Mouse (Mus musculus): ENCODE data around the gene Nup43. TPM values are rescaled to one million over a fixed set of nuclear protein-coding genes. Genes with fewer than 3 reads are reported as not detected.

Nup43 gene
- polyA plus RNA-seq, 1 experiment from 2014 or later: 52.2 TPM

GRCm38 (mm10) chr10:7681343-7682025 is 14.2 kb downstream of the Nup43 start:
- Histone ChIP-seq H3K27ac (ENCODE audit: low read length) (peak overlapping the region; percentile 98), H3K4me3 (ENCODE audit: low read length) (peak overlapping the region; percentile 95), H3K36me3 (ENCODE audit: insufficient read depth, low read length) (peaks cover 28% of the 10 kb centered on the region), H3K9ac (replicated peaks; ENCODE audit: low read length) (peak overlapping the region; percentile 100), H3K4me2 (replicated peaks; ENCODE audit: low read depth, low read length) (peak overlapping the region; percentile 87), H3K9me3 (ENCODE audit: low read length) (no peaks in the 10 kb centered on the region), H3K27me3 (ENCODE audit: insufficient read depth, low read length) (no peaks in the 10 kb centered on the region), H3K4me1 (ENCODE audit: insufficient read depth, low read length) (peaks cover 31% of the 10 kb centered on the region)
- ATAC-seq (ENCODE audit: low FRiP score, low TSS enrichment): peak; percentile 94
- 0% methylated on average over 53 of the region's 64 CpGs for WGBS

GRCm38 (mm10) chr10:7682249-7682648 is 14.9 kb downstream of the Nup43 start:
- Histone ChIP-seq H3K4me1 (ENCODE audit: insufficient read depth, low read length) (peaks cover 31% of the 10 kb centered on the region), H3K9ac (replicated peaks; ENCODE audit: low read length) (peak overlapping the region; percentile 100), H3K27me3 (ENCODE audit: insufficient read depth, low read length) (no peaks in the 10 kb centered on the region), H3K4me3 (ENCODE audit: low read length) (peak overlapping the region; percentile 95), H3K27ac (ENCODE audit: low read length) (no peak overlapping the region), H3K36me3 (ENCODE audit: insufficient read depth, low read length) (peaks cover 21% of the 10 kb centered on the region), H3K9me3 (ENCODE audit: low read length) (no peaks in the 10 kb centered on the region), H3K4me2 (replicated peaks; ENCODE audit: low read depth, low read length) (peak overlapping the region; percentile 87)
- no peak for ATAC-seq (ENCODE audit: low FRiP score, low TSS enrichment)
- 46% methylated on average over 3 of the region's 3 CpGs for WGBS

GRCm38 (mm10) chr10:7686902-7687301 is 19.6 kb downstream of the Nup43 start:
- H3K9ac ChIP-seq (replicated peaks; ENCODE audit: low read length): no peak overlapping the region
- no peak overlapping the region for H3K27ac ChIP-seq (ENCODE audit: low read length)
- H3K36me3 ChIP-seq (ENCODE audit: insufficient read depth, low read length): peaks cover 8% of the 10 kb centered on the region
- ATAC-seq (ENCODE audit: low FRiP score, low TSS enrichment): no peak
- no peak overlapping the region for H3K4me2 ChIP-seq (replicated peaks; ENCODE audit: low read depth, low read length)
- no peaks in the 10 kb centered on the region for H3K27me3 ChIP-seq (ENCODE audit: insufficient read depth, low read length)
- H3K9me3 ChIP-seq (ENCODE audit: low read length): no peaks in the 10 kb centered on the region
- 91% methylated on average over 6 of the region's 6 CpGs for WGBS
- H3K4me1 ChIP-seq (ENCODE audit: insufficient read depth, low read length): peaks cover 18% of the 10 kb centered on the region
- no peak overlapping the region for H3K4me3 ChIP-seq (ENCODE audit: low read length)

GRCm38 (mm10) chr10:7695286-7695685 is 28.0 kb downstream of the Nup43 start:
- peaks cover 64% of the 10 kb centered on the region for H3K36me3 ChIP-seq (ENCODE audit: insufficient read depth, low read length)
- H3K9ac ChIP-seq (replicated peaks; ENCODE audit: low read length): no peak overlapping the region
- H3K27ac ChIP-seq (ENCODE audit: low read length): no peak overlapping the region
- no peaks in the 10 kb centered on the region for H3K27me3 ChIP-seq (ENCODE audit: insufficient read depth, low read length)
- no peak overlapping the region for H3K4me3 ChIP-seq (ENCODE audit: low read length)
- no peaks in the 10 kb centered on the region for H3K9me3 ChIP-seq (ENCODE audit: low read length)
- H3K4me2 ChIP-seq (replicated peaks; ENCODE audit: low read depth, low read length): no peak overlapping the region
- ATAC-seq (ENCODE audit: low FRiP score, low TSS enrichment): no peak
- no peaks in the 10 kb centered on the region for H3K4me1 ChIP-seq (ENCODE audit: insufficient read depth, low read length)

- peaks cover 72% of the 10 kb centered on the region for H3K36me3 ChIP-seq (ENCODE audit: insufficient read depth, low read length)
Measured at GRCm38 (mm10) chr10:7700120-7700519, 32.8 kb downstream of the Nup43 start.

GRCm38 (mm10) chr10:7702586-7702985 is 35.3 kb downstream of the Nup43 start:
- Histone ChIP-seq H3K9me3 (ENCODE audit: low read length) (no peaks in the 10 kb centered on the region), H3K4me2 (replicated peaks; ENCODE audit: low read depth, low read length) (no peak overlapping the region), H3K9ac (replicated peaks; ENCODE audit: low read length) (no peak overlapping the region), H3K27me3 (ENCODE audit: insufficient read depth, low read length) (no peaks in the 10 kb centered on the region), H3K4me1 (ENCODE audit: insufficient read depth, low read length) (no peaks in the 10 kb centered on the region), H3K27ac (ENCODE audit: low read length) (no peak overlapping the region), H3K36me3 (ENCODE audit: insufficient read depth, low read length) (peaks cover 79% of the 10 kb centered on the region), H3K4me3 (ENCODE audit: low read length) (no peak overlapping the region)
- 87% methylated on average over 6 of the region's 6 CpGs for WGBS
- no peak for ATAC-seq (ENCODE audit: low FRiP score, low TSS enrichment)

More at GRCm38 (mm10) chr10:7700120-7700519, 32.8 kb downstream of the Nup43 start:
- Histone ChIP-seq H3K4me1 (ENCODE audit: insufficient read depth, low read length) (no peaks in the 10 kb centered on the region), H3K9me3 (ENCODE audit: low read length) (no peaks in the 10 kb centered on the region), H3K4me3 (ENCODE audit: low read length) (no peak overlapping the region), H3K4me2 (replicated peaks; ENCODE audit: low read depth, low read length) (no peak overlapping the region), H3K27ac (ENCODE audit: low read length) (no peak overlapping the region), H3K9ac (replicated peaks; ENCODE audit: low read length) (no peak overlapping the region), H3K27me3 (ENCODE audit: insufficient read depth, low read length) (no peaks in the 10 kb centered on the region)
- ATAC-seq (ENCODE audit: low FRiP score, low TSS enrichment): no peak
- 85% methylated on average over 3 of the region's 3 CpGs for WGBS

GRCm38 (mm10) chr10:7710121-7710520 is 42.8 kb downstream of the Nup43 start:
- Histone ChIP-seq H3K4me2 (replicated peaks; ENCODE audit: low read depth, low read length) (no peak overlapping the region), H3K4me3 (ENCODE audit: low read length) (no peak overlapping the region), H3K9me3 (ENCODE audit: low read length) (no peaks in the 10 kb centered on the region), H3K36me3 (ENCODE audit: insufficient read depth, low read length) (peaks cover 59% of the 10 kb centered on the region), H3K27ac (ENCODE audit: low read length) (no peak overlapping the region), H3K4me1 (ENCODE audit: insufficient read depth, low read length) (no peaks in the 10 kb centered on the region), H3K9ac (replicated peaks; ENCODE audit: low read length) (no peak overlapping the region), H3K27me3 (ENCODE audit: insufficient read depth, low read length) (no peaks in the 10 kb centered on the region)
- no peak for ATAC-seq (ENCODE audit: low FRiP score, low TSS enrichment)
- WGBS: 89% methylated on average over 5 of the region's 5 CpGs

- WGBS: 92% methylated on average over 13 of the region's 13 CpGs
- H3K27ac ChIP-seq (ENCODE audit: low read length): no peak overlapping the region
- H3K36me3 ChIP-seq (ENCODE audit: insufficient read depth, low read length): peaks cover 42% of the 10 kb centered on the region
- no peak for ATAC-seq (ENCODE audit: low FRiP score, low TSS enrichment)
- H3K4me1 ChIP-seq (ENCODE audit: insufficient read depth, low read length): no peaks in the 10 kb centered on the region
- no peak overlapping the region for H3K4me2 ChIP-seq (replicated peaks; ENCODE audit: low read depth, low read length)
- no peaks in the 10 kb centered on the region for H3K9me3 ChIP-seq (ENCODE audit: low read length)
- H3K27me3 ChIP-seq (ENCODE audit: insufficient read depth, low read length): no peaks in the 10 kb centered on the region
- no peak overlapping the region for H3K9ac ChIP-seq (replicated peaks; ENCODE audit: low read length)
- H3K4me3 ChIP-seq (ENCODE audit: low read length): no peak overlapping the region
Measured at GRCm38 (mm10) chr10:7712506-7712905, 45.2 kb downstream of the Nup43 start.

- WGBS: 51% methylated on average over 7 of the region's 7 CpGs
- no peaks in the 10 kb centered on the region for H3K4me1 ChIP-seq (ENCODE audit: insufficient read depth, low read length)
- H3K27ac ChIP-seq (ENCODE audit: low read length): no peak overlapping the region
- ATAC-seq (ENCODE audit: low FRiP score, low TSS enrichment): no peak
- no peaks in the 10 kb centered on the region for H3K9me3 ChIP-seq (ENCODE audit: low read length)
- H3K27me3 ChIP-seq (ENCODE audit: insufficient read depth, low read length): no peaks in the 10 kb centered on the region
- H3K36me3 ChIP-seq (ENCODE audit: insufficient read depth, low read length): peaks cover 31% of the 10 kb centered on the region
- H3K4me2 ChIP-seq (replicated peaks; ENCODE audit: low read depth, low read length): no peak overlapping the region
- H3K9ac ChIP-seq (replicated peaks; ENCODE audit: low read length): no peak overlapping the region
- no peak overlapping the region for H3K4me3 ChIP-seq (ENCODE audit: low read length)
Measured at GRCm38 (mm10) chr10:7715056-7715455, 47.8 kb downstream of the Nup43 start.

- ATAC-seq (ENCODE audit: low FRiP score, low TSS enrichment): peak; percentile 98
- Histone ChIP-seq H3K36me3 (ENCODE audit: insufficient read depth, low read length) (no peaks in the 10 kb centered on the region), H3K27ac (ENCODE audit: low read length) (peak within 1 kb of the TSS; percentile 82), H3K9ac (replicated peaks; ENCODE audit: low read length) (peak within 1 kb of the TSS; percentile 81), H3K27me3 (ENCODE audit: insufficient read depth, low read length) (no peaks in the 10 kb centered on the region), H3K9me3 (ENCODE audit: low read length) (no peaks in the 10 kb centered on the region), H3K4me3 (ENCODE audit: low read length) (peak within 1 kb of the TSS; percentile 96), H3K4me2 (replicated peaks; ENCODE audit: low read depth, low read length) (peak within 1 kb of the TSS; percentile 89), H3K4me1 (ENCODE audit: insufficient read depth, low read length) (peaks cover 7% of the 10 kb centered on the region; the same call in 1 of the 2 replicates)
- WGBS: 0% methylated on average over 49 of the region's 49 CpGs
Measured at GRCm38 (mm10) chr10:7725751-7726500, 58.6 kb downstream of the Nup43 start, which contains the start of gene Katna1. TSS of gene Katna1 (plus strand) at chr10:7726000.
